Mouse (Mus musculus) CH12.LX (cell line): ENCODE measurements at regions not wholly inside any gene's neighbourhood (a gene's known extent, or its start where the extent isn't known, plus 50 kb on each side); places are given as distances from the start of the nearest gene placed in this dataset.

Source experiments
- DNase-seq: peaks from one replicate; pipeline ENCODE4 v3.0.0-alpha.2; 2013; ENCODE audit errors: extremely low read depth
- H3K27ac ChIP-seq: 2 replicates; pipeline ENCODE4 v1.5.1; 2012; ENCODE audit warnings: low read depth, mild to moderate bottlenecking, control low read depth, moderate library complexity; ENCODE audit not compliant: insufficient read depth
- H3K27me3 ChIP-seq: replicated peaks from 2 replicates; pipeline ENCODE3; 2012; ENCODE audit warnings: inconsistent platforms
- H3K36me3 ChIP-seq, 2 experiments: replicated peaks in 1 of 2; 2 replicates each; pipeline versions ENCODE3 to v1.6.1; 2012; ENCODE audit warnings: inconsistent platforms in 1 of 2, low read length in 1 of 2, mild to moderate bottlenecking in 1 of 2, mixed read lengths in 1 of 2, moderate library complexity in 1 of 2; ENCODE audit not compliant: control insufficient read depth in 1 of 2, insufficient read depth in 1 of 2
- H3K4me1 ChIP-seq, 2 experiments: 2 replicates each; pipeline ENCODE4 v1.6.1; 2012; ENCODE audit warnings: inconsistent platforms in 1 of 2, moderate library complexity in 1 of 2; ENCODE audit not compliant: insufficient read depth in 2 of 2, control insufficient read depth in 1 of 2
- H3K4me2 ChIP-seq: 2 replicates; pipeline ENCODE4 v1.6.1; 2012; ENCODE audit warnings: low read depth, mild to moderate bottlenecking, control low read depth; ENCODE audit not compliant: poor library complexity, insufficient read depth, severe bottlenecking
- H3K4me3 ChIP-seq, 3 experiments: fragments of 150-350 bp in 1 of 3; sonication (generic) in 1 of 3; replicated peaks in 1 of 3; 2 replicates each; pipeline versions ENCODE3 to v1.5.1; 2011 to 2012; ENCODE audit warnings: low read depth in 2 of 3, low read length in 2 of 3, mild to moderate bottlenecking in 2 of 3, moderate library complexity in 2 of 3, control low read depth in 1 of 3, improper control_type of control experiment in 1 of 3, inconsistent platforms in 1 of 3, mixed read lengths in 1 of 3; ENCODE audit not compliant: poor library complexity in 1 of 3
- H3K79me2 ChIP-seq: replicated peaks from 2 replicates; pipeline ENCODE4 v1.6.1; 2012; ENCODE audit warnings: mild to moderate bottlenecking, moderate library complexity; ENCODE audit not compliant: control insufficient read depth, poor library complexity, insufficient read depth, severe bottlenecking; ENCODE audit errors: extremely low read depth
- H3K9ac ChIP-seq: 2 replicates; pipeline ENCODE4 v1.6.1; 2012; ENCODE audit warnings: low read depth, mild to moderate bottlenecking, control low read depth, moderate library complexity; ENCODE audit not compliant: insufficient read depth
- H3K9me3 ChIP-seq: replicated peaks from 2 replicates; pipeline ENCODE3; 2012; ENCODE audit warnings: low read length, inconsistent platforms, mixed read lengths
- BHLHE40 ChIP-seq: IDR thresholded peaks from 2 replicates; pipeline ENCODE4 v1.6.1; 2011; ENCODE audit warnings: mild to moderate bottlenecking, low read depth, low read length, improper control_type of control experiment
- CHD2 ChIP-seq: IDR thresholded peaks from 2 replicates; pipeline ENCODE4 v1.6.1; 2011; ENCODE audit warnings: low read length, improper control_type of control experiment
- CTCF ChIP-seq, 2 experiments: IDR thresholded peaks in 1 of 2; conservative IDR thresholded peaks in 1 of 2; 2 replicates each; pipeline ENCODE4 v1.5.1; 2011 to 2012; ENCODE audit warnings: low read depth in 2 of 2, low read length in 2 of 2, improper control_type of control experiment in 1 of 2, inconsistent platforms in 1 of 2, mild to moderate bottlenecking in 1 of 2, moderate library complexity in 1 of 2
- E2F4 ChIP-seq: IDR thresholded peaks from 2 replicates; pipeline ENCODE4 v1.6.1; 2011; ENCODE audit warnings: low read depth, low read length, improper control_type of control experiment; ENCODE audit not compliant: insufficient replicate concordance
- EP300 ChIP-seq: IDR thresholded peaks from 2 replicates; pipeline ENCODE4 v1.6.1; 2011; ENCODE audit warnings: low read length, improper control_type of control experiment
- ETS1 ChIP-seq: conservative IDR thresholded peaks from 2 replicates; pipeline ENCODE4 v1.6.1; 2012; ENCODE audit warnings: low read depth, mild to moderate bottlenecking, inconsistent platforms, low read length, improper control_type of control experiment, moderate library complexity
- HCFC1 ChIP-seq: IDR thresholded peaks from 2 replicates; pipeline ENCODE4 v1.6.1; 2012; ENCODE audit warnings: low read depth, mild to moderate bottlenecking, inconsistent platforms, low read length, improper control_type of control experiment
- IRF4 ChIP-seq: IDR thresholded peaks from 2 replicates; pipeline ENCODE4 v1.6.1; 2014; ENCODE audit warnings: low read depth, mild to moderate bottlenecking, inconsistent platforms, low read length, improper control_type of control experiment
- JUND ChIP-seq: conservative IDR thresholded peaks from 2 replicates; pipeline ENCODE4 v1.6.1; 2011; ENCODE audit warnings: low read depth, low read length, improper control_type of control experiment
- KAT2A ChIP-seq: IDR thresholded peaks from 2 replicates; pipeline ENCODE4 v1.6.1; 2012; ENCODE audit warnings: low read length, improper control_type of control experiment, inconsistent platforms; ENCODE audit not compliant: insufficient replicate concordance
- MAFK ChIP-seq: IDR thresholded peaks from 2 replicates; pipeline ENCODE4 v1.6.1; 2011; ENCODE audit warnings: low read length, improper control_type of control experiment; ENCODE audit not compliant: insufficient replicate concordance
- MXI1 ChIP-seq: IDR thresholded peaks from 2 replicates; pipeline ENCODE4 v1.6.1; 2011; ENCODE audit warnings: mild to moderate bottlenecking, low read depth, low read length, improper control_type of control experiment
- NRF1 ChIP-seq: IDR thresholded peaks from 2 replicates; pipeline ENCODE4 v1.6.1; 2014; ENCODE audit warnings: low read depth, mild to moderate bottlenecking, inconsistent platforms, low read length, improper control_type of control experiment, moderate library complexity
- PAX5 ChIP-seq: IDR thresholded peaks from 2 replicates; pipeline ENCODE4 v1.6.1; 2012; ENCODE audit warnings: low read length, inconsistent platforms, mixed read lengths
- RCOR1 ChIP-seq: conservative IDR thresholded peaks from 2 replicates; pipeline ENCODE4 v1.6.1; 2012; ENCODE audit warnings: low read depth, mild to moderate bottlenecking, inconsistent platforms, low read length, improper control_type of control experiment
- SMC3 ChIP-seq: IDR thresholded peaks from 2 replicates; pipeline ENCODE4 v1.6.1; 2011; ENCODE audit warnings: low read depth, low read length, improper control_type of control experiment
- TBP ChIP-seq: conservative IDR thresholded peaks from 2 replicates; pipeline ENCODE4 v1.6.1; 2011; ENCODE audit warnings: low read depth, low read length, improper control_type of control experiment
- TCF12 ChIP-seq: IDR thresholded peaks from 2 replicates; pipeline ENCODE4 v1.6.1; 2014; ENCODE audit warnings: low read depth, mild to moderate bottlenecking, inconsistent platforms, low read length, improper control_type of control experiment
- USF1 ChIP-seq: IDR thresholded peaks from 2 replicates; pipeline ENCODE4 v1.6.1; 2014; ENCODE audit warnings: low read depth, mild to moderate bottlenecking, inconsistent platforms, low read length, improper control_type of control experiment
- ZC3H11A ChIP-seq: IDR thresholded peaks from 2 replicates; pipeline ENCODE4 v1.6.1; 2012; ENCODE audit warnings: low read depth, mild to moderate bottlenecking, inconsistent platforms, low read length, improper control_type of control experiment
- ZKSCAN1 ChIP-seq: IDR thresholded peaks from 2 replicates; pipeline ENCODE4 v1.6.1; 2012; ENCODE audit warnings: low read depth, inconsistent platforms, low read length, improper control_type of control experiment, borderline replicate concordance
- ZMIZ1 ChIP-seq: IDR thresholded peaks from 2 replicates; pipeline ENCODE4 v1.6.1; 2012; ENCODE audit warnings: low read depth, mild to moderate bottlenecking, inconsistent platforms, low read length, improper control_type of control experiment
- ZNF384 ChIP-seq: IDR thresholded peaks from 2 replicates; pipeline ENCODE4 v1.6.1; 2012; ENCODE audit warnings: low read depth, low read length, improper control_type of control experiment, inconsistent platforms
- dilution Hi-C: fragments of 300-500 bp; cut with MboI; formaldehyde crosslinking; loops from 2 replicates; pipeline ENCODE4 v1.14.3; 2020; ENCODE audit warnings: low sequenced_read_pairs; ENCODE audit not compliant: extremely low pct_unique_long_range_greater_than_20kb, extremely low pct_ligation_motif_present
- in situ Hi-C: fragments of 300-500 bp; cut with MboI; formaldehyde crosslinking; loops from 3 replicates; pipeline ENCODE4 v1.14.3; 2019; ENCODE audit warnings: low sequenced_read_pairs, low pct_ligation_motif_present, low pct_unique_long_range_greater_than_20kb, mixed read lengths

GRCm38 (mm10) chr11:63286026-63286425 is 157.2 kb downstream of the Pmp22 start:
- no peak overlapping the region for H3K4me2 ChIP-seq
- H3K4me3 ChIP-seq = no peak overlapping the region
- peaks cover 0 to 23% of the 10 kb centered on the region in 2 experiments; a peak in 2 of 4 replicates for H3K4me1 ChIP-seq
- no peak for TF ChIP-seq KAT2A
- TF ChIP-seq RCOR1 = no peak
- no peak for TF ChIP-seq ZMIZ1
- TF ChIP-seq NRF1 = no peak
- TF ChIP-seq HCFC1 = no peak
- TF ChIP-seq CTCF (conservative IDR thresholded peaks at IDR 0.05 in 1 of 2, IDR thresholded peaks at IDR 0.05 in 1 of 2; ENCODE audit: low read depth in 2 of 2, low read length in 2 of 2) = no peak
- TF ChIP-seq EP300 = no peak
- TF ChIP-seq USF1 = no peak
- TF ChIP-seq MXI1 = no peak
- H3K79me2 ChIP-seq = no peaks in the 10 kb centered on the region
- H3K27me3 ChIP-seq = no peaks in the 10 kb centered on the region
- no peaks in the 10 kb centered on the region for H3K9me3 ChIP-seq
- no peak for DNase-seq
- in situ Hi-C loops (no loop called here), dilution Hi-C loops (no loop called here)
- no peak overlapping the region for H3K27ac ChIP-seq
- no peaks in the 10 kb centered on the region for H3K36me3 ChIP-seq
- no peak overlapping the region for H3K9ac ChIP-seq

GRCm38 (mm10) chr11:63287766-63288165 is 159.0 kb downstream of the Pmp22 start:
- no peaks in the 10 kb centered on the region for H3K36me3 ChIP-seq
- DNase-seq = no peak
- dilution Hi-C loops = no loop called here

More at GRCm38 (mm10) chr11:63287766-63288165, 159.0 kb downstream of the Pmp22 start:
- Histone ChIP-seq H3K79me2 (no peaks in the 10 kb centered on the region), H3K9me3 (no peaks in the 10 kb centered on the region), H3K27ac (no peak overlapping the region), H3K9ac (no peak overlapping the region), H3K4me1 (peaks cover 0 to 5% of the 10 kb centered on the region in 2 experiments; a peak in 2 of 4 replicates), H3K27me3 (no peaks in the 10 kb centered on the region), H3K4me3 (no peak overlapping the region), H3K4me2 (no peak overlapping the region)
- TF ChIP-seq E2F4 (no peak), SMC3 (no peak), PAX5 (no peak), ZC3H11A (no peak), JUND (no peak), ZNF384 (no peak), IRF4 (no peak), HCFC1 (no peak), MAFK (no peak), TCF12 (no peak), RCOR1 (no peak), CHD2 (no peak), BHLHE40 (no peak), ZMIZ1 (no peak), TBP (no peak), USF1 (no peak), ETS1 (no peak), ZKSCAN1 (no peak)
- in situ Hi-C loops = no loop called here
